Mouse (Mus musculus) midbrain, embryonic 15.5 days (tissue): Measurements from ENCODE around the gene Pim2. TPM values are rescaled to one million over a fixed set of nuclear protein-coding genes. Genes with fewer than 3 reads are reported as not detected.
"Not testable (repeated sequence)": the region's sequence is repeated elsewhere in the genome, so short reads cannot be mapped to it uniquely, and the experiment has no call there.

ENCODE experiments used
- ATAC-seq: fragments of 200-750 bp; cut with Nextera tagmentation; replicated peaks from 2 replicates; pipeline ENCODE4 v1.8.0; 2017; ENCODE audit warnings: moderate TSS enrichment
- H3K27ac ChIP-seq: fragments of 300-500 bp; sonication (generic); 2 replicates; pipeline ENCODE4 v1.5.1; 2015; ENCODE audit warnings: mild to moderate bottlenecking, inconsistent platforms
- H3K27me3 ChIP-seq: fragments of 300-500 bp; sonication (generic); replicated peaks from 2 replicates; pipeline ENCODE4 v1.6.1; 2015; ENCODE audit warnings: inconsistent platforms
- H3K36me3 ChIP-seq: fragments of 300-500 bp; sonication (generic); replicated peaks from 2 replicates; pipeline ENCODE4 v1.6.1; 2015; ENCODE audit warnings: inconsistent platforms
- H3K4me1 ChIP-seq: fragments of 300-500 bp; sonication (generic); 2 replicates; pipeline ENCODE4 v1.6.1; 2015; ENCODE audit warnings: inconsistent platforms
- H3K4me2 ChIP-seq: fragments of 300-500 bp; sonication (generic); 2 replicates; pipeline ENCODE4 v1.6.1; 2015; ENCODE audit warnings: inconsistent platforms, mild to moderate bottlenecking, moderate library complexity
- H3K4me3 ChIP-seq: fragments of 300-500 bp; sonication (generic); 2 replicates; pipeline ENCODE4 v1.5.1; 2015; ENCODE audit warnings: mild to moderate bottlenecking, inconsistent platforms
- H3K9ac ChIP-seq: fragments of 300-500 bp; sonication (generic); 2 replicates; pipeline ENCODE4 v1.6.1; 2015; ENCODE audit warnings: mild to moderate bottlenecking, inconsistent platforms
- H3K9me3 ChIP-seq: fragments of 300-500 bp; sonication (generic); 2 replicates; pipeline ENCODE4 v1.6.1; 2016; ENCODE audit warnings: inconsistent platforms
- WGBS: fragments of 180-500 bp; shearing (Covaris S2); methylation state at CpG from one replicate; pipeline ENCODE4 v1.1.7; 2015; ENCODE audit warnings: mixed read lengths; 5-methylcytosine and 5-hydroxymethylcytosine counted together
- polyA plus RNA-seq: library from polyadenylated mRNA; unstranded; fragments of >200 nt; fragmentation: Nextera tagmentation; extraction: Ambion mirVana; gene quantifications from 2 replicates; pipeline ENCODE4 v1.2.1, GENCODE M21; 2015

Gene Pim2
- polyA plus RNA-seq, 1 experiment from 2014 or later: 21.7 TPM

- H3K27me3 ChIP-seq, H3K9me3 ChIP-seq, H3K4me1 ChIP-seq, H3K36me3 ChIP-seq, H3K9ac ChIP-seq, H3K4me3 ChIP-seq, H3K27ac ChIP-seq, ATAC-seq, H3K4me2 ChIP-seq: not testable (repeated sequence)
- 33% methylated on average over 3 of the region's 3 CpGs for WGBS
These were observed 37.6 kb downstream of the Pim2 start for GRCm38 (mm10) chrX:7915669-7916068.

GRCm38 (mm10) chrX:7917960-7918359, 39.9 kb downstream of the Pim2 start:
- not testable (repeated sequence) for H3K27me3 ChIP-seq, H3K9me3 ChIP-seq, H3K36me3 ChIP-seq, H3K4me3 ChIP-seq, H3K9ac ChIP-seq, ATAC-seq, H3K4me2 ChIP-seq, H3K27ac ChIP-seq
- WGBS: 75% methylated on average over 6 of the region's 6 CpGs
- peaks cover 13% of the 10 kb centered on the region for H3K4me1 ChIP-seq

- no peaks in the 10 kb centered on the region for H3K27me3 ChIP-seq
- H3K9me3 ChIP-seq: no peaks in the 10 kb centered on the region
- H3K4me2 ChIP-seq: peak within 1 kb of the TSS; percentile 68
- WGBS: 21% methylated on average over 40 of the region's 40 CpGs
- peaks cover 14% of the 10 kb centered on the region for H3K4me1 ChIP-seq
- peak within 1 kb of the TSS; percentile 65 for H3K9ac ChIP-seq
- H3K36me3 ChIP-seq: 0 out of 2 replicates have a peak, but pooled peaks cover 2% of the 10 kb centered on the region
- H3K4me3 ChIP-seq: peak within 1 kb of the TSS; percentile 53
- ATAC-seq: peak; percentile 92
- peak within 1 kb of the TSS; percentile 83 for H3K27ac ChIP-seq
These were observed 41.7 kb downstream of the Pim2 start, which contains the start of gene Pcsk1n for GRCm38 (mm10) chrX:7919601-7920383. TSS of gene Pcsk1n (plus strand) at chrX:7919822.

GRCm38 (mm10) chrX:7922032-7922431, 44.0 kb downstream of the Pim2 start:
- Histone ChIP-seq H3K4me2 (peak overlapping the region; percentile 68), H3K27me3 (no peaks in the 10 kb centered on the region), H3K4me1 (peaks cover 14% of the 10 kb centered on the region), H3K4me3 (peak overlapping the region; percentile 53), H3K36me3 (0 out of 2 replicates have a peak, but pooled peaks cover 2% of the 10 kb centered on the region), H3K9me3 (no peaks in the 10 kb centered on the region), H3K27ac (peak overlapping the region; percentile 83; the same call in 1 of the 2 replicates), H3K9ac (peak overlapping the region; percentile 65)
- WGBS: 18% methylated on average over 47 of the region's 48 CpGs
- ATAC-seq: peak; percentile 13; the same call in 1 of the 2 replicates

GRCm38 (mm10) chrX:7926266-7926665, 48.2 kb downstream of the Pim2 start:
- no peak overlapping the region for H3K4me3 ChIP-seq
- 75% methylated on average over 6 of the region's 6 CpGs for WGBS
- no peaks in the 10 kb centered on the region for H3K9me3 ChIP-seq
- no peak overlapping the region for H3K27ac ChIP-seq
- H3K4me1 ChIP-seq: peaks cover 11% of the 10 kb centered on the region
- H3K36me3 ChIP-seq: peaks cover 2% of the 10 kb centered on the region; the same call in 1 of the 2 replicates
- no peak for ATAC-seq
- H3K27me3 ChIP-seq: peaks cover 6% of the 10 kb centered on the region
- no peak overlapping the region for H3K4me2 ChIP-seq
- H3K9ac ChIP-seq: no peak overlapping the region

DNA sequence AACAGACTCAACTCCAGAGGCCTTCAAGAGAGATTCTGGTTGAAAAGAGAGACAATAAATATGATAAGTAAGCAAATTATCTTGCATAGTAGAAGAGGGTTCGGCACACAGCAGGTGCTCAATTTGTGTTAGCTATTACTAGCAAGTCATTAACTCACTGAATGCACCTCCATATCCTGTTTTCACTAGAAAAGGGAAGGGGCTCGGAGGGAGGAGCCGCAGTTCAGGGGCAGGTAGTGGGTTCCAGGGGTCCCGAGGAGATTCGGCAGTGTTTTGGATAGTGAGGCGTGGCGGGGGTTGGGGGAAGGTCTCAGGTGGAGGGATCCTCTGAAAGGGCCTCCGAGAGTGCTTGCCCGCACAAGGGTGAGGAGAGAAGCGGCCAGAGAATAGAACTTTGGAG, 49.1 kb downstream of the Pim2 start:
- Histone ChIP-seq H3K27me3 (peaks cover 6% of the 10 kb centered on the region), H3K27ac (no peak overlapping the region), H3K36me3 (peaks cover 6% of the 10 kb centered on the region; the same call in 1 of the 2 replicates), H3K4me3 (no peak overlapping the region), H3K9ac (no peak overlapping the region), H3K9me3 (no peaks in the 10 kb centered on the region), H3K4me1 (peaks cover 9% of the 10 kb centered on the region), H3K4me2 (no peak overlapping the region)
- ATAC-seq: no peak
- 42% methylated on average over 10 of the region's 10 CpGs for WGBS

- 24% methylated on average over 19 of the region's 19 CpGs for WGBS
These were observed 50.3 kb downstream of the Pim2 start, which contains the start of gene Eras for GRCm38 (mm10) chrX:7928270-7928790. TSS of gene Eras (minus strand) at chrX:7928607.

More at GRCm38 (mm10) chrX:7928270-7928790, 50.3 kb downstream of the Pim2 start, which contains the start of gene Eras:
- Histone ChIP-seq H3K27me3 (peaks cover 6% of the 10 kb centered on the region), H3K4me1 (no peaks in the 10 kb centered on the region), H3K9me3 (no peaks in the 10 kb centered on the region), H3K36me3 (peaks cover 6% of the 10 kb centered on the region; the same call in 1 of the 2 replicates), H3K9ac (no peak within 1 kb of the TSS), H3K27ac (no peak within 1 kb of the TSS), H3K4me3 (no peak within 1 kb of the TSS), H3K4me2 (no peak within 1 kb of the TSS)
- no peak for ATAC-seq

Other genes with a start within 250 kb of the Pim2 start
- gene Syp, start 239.8 kb upstream of the Pim2 start, polyA plus RNA-seq: 176 and 179 TPM in 2 replicates
- 1.6 and 1.7 TPM in 2 replicates for gene Prickle3, start 221.0 kb upstream of the Pim2 start, polyA plus RNA-seq
- 17.5 and 19.7 TPM in 2 replicates for gene Plp2, start 206.9 kb upstream of the Pim2 start, polyA plus RNA-seq
- 0.09 TPM in 1 of 2 replicates, not detected in the other for gene Magix, start 197.0 kb upstream of the Pim2 start, polyA plus RNA-seq
- 44.9 and 45.8 TPM in 2 replicates for gene Gpkow, start 181.1 kb upstream of the Pim2 start, polyA plus RNA-seq
- gene Wdr45, start 163.9 kb upstream of the Pim2 start, polyA plus RNA-seq: 35.0 and 35.2 TPM in 2 replicates
- gene Gm45208, start 156.0 kb upstream of the Pim2 start, polyA plus RNA-seq: 0.85 and 1.3 TPM in 2 replicates
- gene Praf2, start 149.8 kb upstream of the Pim2 start, polyA plus RNA-seq: 132 and 133 TPM in 2 replicates
- gene Ccdc120, start 127.4 kb upstream of the Pim2 start, polyA plus RNA-seq: 78.4 and 85.2 TPM in 2 replicates
- 26.3 and 26.6 TPM in 2 replicates for gene Tfe3, start 115.7 kb upstream of the Pim2 start, polyA plus RNA-seq
- gene Gripap1, start 88.5 kb upstream of the Pim2 start, polyA plus RNA-seq: 72.3 and 78.8 TPM in 2 replicates
- gene Kcnd1, start 56.0 kb upstream of the Pim2 start, polyA plus RNA-seq: 2.3 and 2.9 TPM in 2 replicates
- gene Otud5, start 36.9 kb upstream of the Pim2 start, polyA plus RNA-seq: 49.1 and 53.2 TPM in 2 replicates
- 42.2 and 42.9 TPM in 2 replicates for gene Slc35a2, start 5.8 kb downstream of the Pim2 start, polyA plus RNA-seq
- gene Pqbp1, start 21.0 kb downstream of the Pim2 start, polyA plus RNA-seq: 222 and 224 TPM in 2 replicates
- gene Timm17b, start 21.1 kb downstream of the Pim2 start, polyA plus RNA-seq: 173 and 178 TPM in 2 replicates
- gene Gm10491, start 29.6 kb downstream of the Pim2 start, polyA plus RNA-seq: not detected in 2 replicates
- gene Gm10490, start 31.3 kb downstream of the Pim2 start, polyA plus RNA-seq: 1.2 TPM in 1 of 2 replicates, not detected in the other
- 273 and 288 TPM in 2 replicates for gene Pcsk1n, start 41.6 kb downstream of the Pim2 start, polyA plus RNA-seq
- gene Eras, start 50.3 kb downstream of the Pim2 start, polyA plus RNA-seq: not detected in 2 replicates
- gene Hdac6, start 69.6 kb downstream of the Pim2 start, polyA plus RNA-seq: 76.8 and 79.0 TPM in 2 replicates
- gene Gata1, start 99.8 kb downstream of the Pim2 start, polyA plus RNA-seq: 0.12 and 0.42 TPM in 2 replicates
- 0.27 and 0.46 TPM in 2 replicates for gene Glod5, start 140.2 kb downstream of the Pim2 start, polyA plus RNA-seq
- 40.7 and 42.0 TPM in 2 replicates for gene Suv39h1, start 196.5 kb downstream of the Pim2 start, polyA plus RNA-seq
- 0.13 and 0.18 TPM in 2 replicates for gene Was, start 212.2 kb downstream of the Pim2 start, polyA plus RNA-seq